Mouse (Mus musculus): ENCODE data around the gene Prrg3. TPM values are rescaled to one million over a fixed set of nuclear protein-coding genes. Genes with fewer than 3 reads are reported as not detected.
"Not testable (repeated sequence)": the region's sequence is repeated elsewhere in the genome, so short reads cannot be mapped to it uniquely, and the experiment has no call there.

Gene Prrg3
- total RNA-seq (2021), result 10 to 100 TPM; 38.6 to 38.9 TPM
- long read RNA-seq, experiment 1, full-length matches to known transcripts, result 19 of 28 reads
- long read RNA-seq, experiment 1, partial matches to known transcripts, result 0 of 28 reads
- long read RNA-seq, experiment 1, other reads (novel, unspliced or antisense), result 9 of 28 reads
- long read RNA-seq, experiment 2, full-length matches to known transcripts, result 16 of 25 reads
- long read RNA-seq, experiment 2, partial matches to known transcripts, result 1 of 25 reads
- long read RNA-seq, experiment 2, other reads (novel, unspliced or antisense), result 8 of 25 reads

- peak within 1 kb of the TSS; percentile 83 for H3K27ac ChIP-seq
- intact Hi-C loops (cut with DNase I), result loop anchor here (10.0 kb wide), 1 partner anchor 1488 kb away; the partner anchor contains the start of gene Tmem185a
- DNase-seq (ENCODE audit: extremely low spot score in 1 of 2, low spot score in 2 of 2), result peak; percentile 19 to 39
- H3K4me3 ChIP-seq, result peak within 1 kb of the TSS; percentile 52
- TF ChIP-seq CTCF (IDR thresholded peaks at IDR 0.05), result no peak
Measured at GRCm38 (mm10) chrX:71962073-71963051, at the start of gene Prrg3. Gene Prrg3, plus strand, starts transcription at chrX:71962624.

- H3K27ac ChIP-seq, result no peak overlapping the region
- intact Hi-C loops (cut with DNase I), result loop anchor here (1.0 to 10.0 kb wide), 3 partner anchors 298 to 522 kb away; no protein-coding TSS in a partner anchor
- H3K4me3 ChIP-seq, result no peak overlapping the region
- peak; percentile 19 to 47 for DNase-seq (ENCODE audit: extremely low spot score in 1 of 2, low spot score in 2 of 2)
- TF ChIP-seq CTCF (IDR thresholded peaks at IDR 0.05), result peak; percentile 66
Measured at GRCm38 (mm10) chrX:71946631-71947030, 15.8 kb upstream of the Prrg3 start.

- Histone ChIP-seq H3K4me3 (no peak overlapping the region), H3K27ac (no peak overlapping the region)
- DNase-seq (ENCODE audit: extremely low spot score in 1 of 2, low spot score in 2 of 2), result no peak
- no peak for TF ChIP-seq CTCF (IDR thresholded peaks at IDR 0.05)
- intact Hi-C loops (cut with DNase I), result no loop called here
Measured at GRCm38 (mm10) chrX:71958366-71958765, 4.1 kb upstream of the Prrg3 start.

- peak in 1 of 2 experiments; percentile 13 for DNase-seq (ENCODE audit: extremely low spot score in 1 of 2, low spot score in 2 of 2)
- intact Hi-C loops (cut with DNase I), result loop anchor here (10.0 kb wide), 1 partner anchor 1489 kb away; the partner anchor contains the start of gene Tmem185a
- Histone ChIP-seq H3K27ac (peak overlapping the region; percentile 83), H3K4me3 (peak overlapping the region; percentile 52)
- no peak for TF ChIP-seq CTCF (IDR thresholded peaks at IDR 0.05)
Measured at GRCm38 (mm10) chrX:71963275-71963912, 970 bp downstream of the Prrg3 start.

GRCm38 (mm10) chrX:71968216-71968615, 5.8 kb downstream of the Prrg3 start:
- TF ChIP-seq CTCF (IDR thresholded peaks at IDR 0.05), result no peak
- DNase-seq (ENCODE audit: extremely low spot score in 1 of 2, low spot score in 2 of 2), result no peak
- Histone ChIP-seq H3K27ac (no peak overlapping the region), H3K4me3 (no peak overlapping the region)
- intact Hi-C loops (cut with DNase I), result loop anchor here (10.0 kb wide), 1 partner anchor 1493 kb away; the partner anchor contains the start of gene Tmem185a

GRCm38 (mm10) chrX:71968816-71969215, 6.4 kb downstream of the Prrg3 start:
- DNase-seq (ENCODE audit: extremely low spot score in 1 of 2, low spot score in 2 of 2), result peak; percentile 11 to 43
- Histone ChIP-seq H3K4me3 (no peak overlapping the region), H3K27ac (no peak overlapping the region)
- TF ChIP-seq CTCF (IDR thresholded peaks at IDR 0.05), result no peak
- intact Hi-C loops (cut with DNase I), result loop anchor here (10.0 kb wide), 1 partner anchor 1494 kb away; the partner anchor contains the start of gene Tmem185a

GRCm38 (mm10) chrX:71971325-71971724, 8.9 kb downstream of the Prrg3 start:
- no peak for TF ChIP-seq CTCF (IDR thresholded peaks at IDR 0.05)
- no peak for DNase-seq (ENCODE audit: extremely low spot score in 1 of 2, low spot score in 2 of 2)
- Histone ChIP-seq H3K4me3 (no peak overlapping the region), H3K27ac (no peak overlapping the region)
- intact Hi-C loops (cut with DNase I), result no loop called here

GRCm38 (mm10) chrX:71972686-71973085, 10.3 kb downstream of the Prrg3 start, which contains the start of gene Fate1:
Gene Fate1, plus strand, starts transcription at chrX:71972986.
- intact Hi-C loops (cut with DNase I), result no loop called here
- H3K4me3 ChIP-seq, result no peak within 1 kb of the TSS
- no peak within 1 kb of the TSS for H3K27ac ChIP-seq
- no peak for DNase-seq (ENCODE audit: extremely low spot score in 1 of 2, low spot score in 2 of 2)
- TF ChIP-seq CTCF (IDR thresholded peaks at IDR 0.05), result no peak

GRCm38 (mm10) chrX:71977681-71978080, 15.3 kb downstream of the Prrg3 start:
- H3K4me3 ChIP-seq; DNase-seq (ENCODE audit: extremely low spot score in 1 of 2, low spot score in 2 of 2); intact Hi-C loops (cut with DNase I): not testable (repeated sequence)

GRCm38 (mm10) chrX:71980443-71980842, 18.0 kb downstream of the Prrg3 start:
- intact Hi-C loops (cut with DNase I), result loop anchor here (10.0 kb wide), 2 partner anchors 834 to 924 kb away; no protein-coding TSS in a partner anchor
- TF ChIP-seq CTCF (IDR thresholded peaks at IDR 0.05), result no peak
- DNase-seq (ENCODE audit: extremely low spot score in 1 of 2, low spot score in 2 of 2), result no peak
- Histone ChIP-seq H3K4me3 (no peak overlapping the region), H3K27ac (no peak overlapping the region)

More at GRCm38 (mm10) chrX:71977681-71978080, 15.3 kb downstream of the Prrg3 start:
- not testable (repeated sequence) for H3K27ac ChIP-seq

- Histone ChIP-seq H3K4me3 (no peak overlapping the region), H3K27ac (no peak overlapping the region)
- DNase-seq (ENCODE audit: extremely low spot score in 1 of 2, low spot score in 2 of 2), result no peak
- intact Hi-C loops (cut with DNase I), result loop anchor here (10.0 kb wide), 2 partner anchors 833 to 923 kb away; no protein-coding TSS in a partner anchor
- TF ChIP-seq CTCF (IDR thresholded peaks at IDR 0.05), result no peak
Measured at GRCm38 (mm10) chrX:71981322-71981721, 18.9 kb downstream of the Prrg3 start.

Measured in left cerebral cortex, adult 2 months (tissue).